Mouse (Mus musculus): Measurements from ENCODE around the gene Tsr3. TPM values are rescaled to one million over a fixed set of nuclear protein-coding genes. Genes with fewer than 3 reads are reported as not detected.
A peak's percentile ranks its signal among the peaks of the same experiment; 100 is the strongest.

Gene Tsr3
- polyA plus RNA-seq, 2 experiments from 2014 or later, result 27.7 to 32.1 TPM

DNA sequence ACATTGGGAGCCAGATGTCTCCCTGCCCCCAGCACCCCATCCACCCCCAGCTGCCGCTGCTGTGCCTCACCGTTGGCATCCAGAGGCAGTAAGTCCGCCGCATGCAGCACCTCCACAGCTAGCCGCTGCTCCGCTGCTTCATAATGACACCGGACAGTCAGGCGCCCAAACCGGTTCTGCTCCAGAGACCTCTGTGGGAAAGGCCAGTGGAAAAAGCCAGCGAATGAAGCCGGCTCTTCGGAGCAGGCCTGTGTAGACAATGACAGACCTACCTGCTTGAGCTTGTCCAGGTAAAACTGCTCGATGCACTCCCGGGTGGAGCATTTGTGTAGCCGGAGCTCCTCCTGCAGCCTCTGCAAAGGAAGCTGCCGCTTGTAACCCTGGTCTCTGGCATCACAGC is 4.3 kb downstream of the Tsr3 start:
- ATAC-seq, result no peak

DNA sequence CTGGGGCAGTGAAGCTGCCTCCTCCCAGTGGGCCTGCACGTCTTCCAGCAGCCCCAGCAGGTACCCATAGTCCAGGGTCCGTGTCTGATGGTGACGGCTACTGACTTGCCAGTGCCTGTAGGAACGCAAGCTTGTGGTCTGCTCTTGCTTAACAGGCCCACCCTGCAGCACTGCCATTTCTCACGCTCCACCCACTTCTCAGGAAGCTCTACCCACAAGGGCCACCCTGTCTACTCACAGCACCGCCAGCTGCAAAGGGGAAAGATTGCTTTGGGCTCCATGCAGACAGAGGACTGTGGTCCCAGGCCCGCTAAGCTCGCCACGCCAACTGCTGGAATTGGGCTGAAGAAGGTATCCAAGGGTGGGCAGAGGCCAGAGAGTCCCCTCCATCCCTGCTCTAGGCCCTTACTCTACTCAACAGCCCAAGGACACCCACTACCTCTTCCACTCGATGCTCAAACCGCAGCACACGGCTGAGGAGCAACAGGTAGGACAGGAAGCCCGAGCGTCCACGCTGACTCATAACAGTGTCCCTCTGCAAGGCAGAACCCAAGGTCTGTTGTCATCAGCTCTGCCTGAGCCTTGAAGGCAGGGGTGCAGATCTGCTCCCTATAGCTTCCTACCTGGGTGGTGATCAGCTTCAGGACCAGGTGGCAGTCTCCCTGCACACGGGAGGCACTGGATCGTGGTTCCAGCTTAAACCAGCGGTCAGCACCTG is 8.2 kb downstream of the Tsr3 start:
- ATAC-seq, result no peak

DNA sequence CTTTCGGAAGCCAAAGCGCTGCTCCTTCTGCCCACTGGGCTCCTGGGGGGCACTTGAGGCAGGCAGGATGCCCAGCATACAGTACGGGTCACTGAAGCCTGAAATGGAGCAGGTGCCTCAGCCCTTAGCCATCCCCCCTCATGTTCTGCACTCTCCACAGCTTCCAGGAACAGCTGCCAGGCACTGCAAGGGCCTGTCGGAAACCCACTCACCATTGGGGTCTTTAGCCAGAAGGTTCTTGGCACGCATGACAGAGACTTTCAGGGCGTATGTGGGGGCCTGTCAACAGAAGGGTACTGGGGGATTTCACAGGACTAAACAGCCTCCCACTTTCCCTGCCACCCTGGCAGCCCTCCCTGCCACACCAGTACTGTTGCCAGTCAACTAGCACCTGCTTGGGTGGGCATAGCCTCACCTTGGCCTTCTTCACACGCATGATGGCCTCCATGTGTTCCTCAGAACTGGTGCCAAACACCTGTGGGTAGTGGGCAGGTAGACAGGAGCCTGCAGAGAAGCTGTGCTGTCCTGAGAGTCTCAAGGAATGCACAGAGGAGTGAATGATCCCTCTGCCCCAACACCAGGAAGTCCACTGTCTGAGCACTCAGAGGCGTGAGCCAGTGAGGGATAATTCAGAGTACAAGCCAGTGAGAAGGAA is 10.3 kb downstream of the Tsr3 start:
- no peak for ATAC-seq

DNA sequence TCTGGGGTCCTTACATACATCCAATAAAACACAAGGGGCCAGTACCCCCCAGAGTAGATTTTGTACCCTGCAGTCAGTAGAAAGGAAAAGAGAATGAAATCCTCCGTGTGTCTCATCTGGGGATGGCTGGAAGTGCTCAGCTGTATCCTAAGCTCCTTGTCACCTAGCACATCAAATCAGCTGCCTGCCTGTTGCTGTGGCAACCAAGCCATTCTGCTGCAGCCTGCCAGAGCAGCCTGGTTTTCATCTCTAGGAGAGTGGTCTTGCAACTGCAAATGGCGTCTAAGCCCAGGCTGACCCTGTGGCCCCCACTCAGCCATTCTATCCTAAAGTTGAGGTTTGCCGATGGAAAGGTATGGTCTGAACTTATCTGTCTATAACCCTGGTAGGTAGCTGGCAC is 12.7 kb downstream of the Tsr3 start:
- no peak for ATAC-seq

DNA sequence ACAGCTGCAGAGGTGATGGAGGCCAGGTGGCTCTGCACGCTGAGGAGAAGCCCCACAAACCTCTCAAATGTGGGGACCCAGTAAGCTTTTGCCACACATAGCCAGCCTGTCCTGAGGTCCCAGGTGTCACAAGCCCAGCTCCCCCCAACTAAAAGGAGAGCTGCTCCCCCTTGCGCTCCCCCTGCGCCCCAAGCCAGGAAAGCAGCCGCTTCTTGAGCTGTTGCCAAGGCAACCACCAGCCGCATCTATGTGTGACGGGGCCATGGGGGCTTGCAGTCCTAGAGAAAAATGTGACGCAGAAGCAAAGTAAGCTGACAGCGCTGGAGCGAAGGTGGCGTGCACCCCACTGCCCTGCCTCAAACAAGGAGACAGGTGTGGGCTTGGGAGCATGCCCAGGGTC is 13.8 kb downstream of the Tsr3 start:
- ATAC-seq, result no peak

DNA sequence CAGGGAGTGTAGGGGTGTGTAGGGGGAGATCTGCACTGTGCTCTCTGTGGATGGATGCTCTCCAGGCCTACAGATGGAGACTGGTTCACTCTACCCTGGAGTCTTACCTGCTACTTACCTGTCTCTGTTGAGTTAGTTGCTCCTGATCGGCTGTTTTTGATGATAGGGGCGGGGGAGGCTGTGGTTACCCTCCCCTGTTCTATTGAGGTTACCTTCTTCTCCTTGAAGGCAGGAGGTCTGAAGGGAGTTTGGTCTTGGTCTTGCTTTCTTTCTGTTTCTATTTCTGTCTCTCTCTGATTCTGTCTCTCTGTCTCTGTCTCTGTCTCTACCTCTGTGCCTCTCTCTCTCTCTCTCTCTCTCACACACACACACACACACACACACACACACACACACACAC is 15.1 kb downstream of the Tsr3 start:
- ATAC-seq, result peak; percentile 53

DNA sequence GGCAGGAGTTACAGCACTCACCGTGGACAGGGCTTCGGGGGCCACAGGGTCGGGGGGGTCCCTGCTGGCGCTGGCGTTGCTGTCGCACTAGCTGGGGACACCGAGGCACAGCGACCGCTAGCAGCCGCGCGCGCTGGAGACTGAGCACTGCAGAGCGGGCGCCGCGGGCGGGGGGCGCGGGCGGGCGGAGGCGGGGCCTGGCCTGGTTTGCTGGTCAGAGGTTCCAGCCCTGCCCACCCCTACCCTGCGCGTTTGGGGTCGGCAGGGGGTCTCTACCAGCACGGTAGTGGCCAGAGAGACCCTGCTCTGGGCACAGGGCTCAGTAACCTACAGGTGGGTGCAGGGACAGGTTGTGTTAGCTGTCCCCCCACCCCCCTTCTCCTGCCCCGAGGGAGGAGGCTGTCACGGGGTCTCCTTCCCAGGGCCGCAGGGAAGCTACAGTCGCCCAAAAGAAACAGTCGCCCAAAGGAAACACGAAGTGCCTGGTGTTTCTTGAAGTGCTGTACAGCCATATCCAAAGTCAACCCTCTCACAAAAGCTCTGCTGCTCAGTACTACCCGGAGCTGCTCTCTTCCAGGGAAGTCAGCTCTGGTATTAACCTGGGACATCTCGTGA is 16.3 kb downstream of the Tsr3 start, which contains the start of gene Baiap3:
Baiap3 (minus strand) TSS at position 225 of the 615 bp plus-strand sequence.
- ATAC-seq, result no peak

DNA sequence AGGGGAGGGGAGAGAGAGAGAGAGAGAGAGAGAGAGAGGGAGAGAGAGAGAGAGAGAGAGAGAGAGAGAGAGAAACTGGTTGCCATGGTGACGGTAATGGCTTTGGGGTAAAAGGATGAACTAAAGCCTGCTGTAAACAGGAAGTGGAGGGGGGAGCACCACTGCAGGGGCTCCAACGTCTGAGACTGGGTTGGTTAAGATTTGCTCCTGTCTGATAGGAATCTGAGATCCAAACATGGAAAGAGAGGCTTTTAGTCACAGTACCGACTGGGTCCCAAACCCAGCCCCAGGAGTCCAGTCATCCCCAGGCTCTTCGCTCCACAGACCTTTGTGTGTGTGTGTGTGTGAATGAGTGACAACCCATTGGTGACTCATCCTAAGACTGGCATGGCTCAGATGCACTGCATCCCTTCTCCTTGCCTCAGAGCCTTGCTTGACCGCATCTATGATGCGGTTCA is 17.9 kb downstream of the Tsr3 start:
- ATAC-seq, result peak; percentile 60

DNA sequence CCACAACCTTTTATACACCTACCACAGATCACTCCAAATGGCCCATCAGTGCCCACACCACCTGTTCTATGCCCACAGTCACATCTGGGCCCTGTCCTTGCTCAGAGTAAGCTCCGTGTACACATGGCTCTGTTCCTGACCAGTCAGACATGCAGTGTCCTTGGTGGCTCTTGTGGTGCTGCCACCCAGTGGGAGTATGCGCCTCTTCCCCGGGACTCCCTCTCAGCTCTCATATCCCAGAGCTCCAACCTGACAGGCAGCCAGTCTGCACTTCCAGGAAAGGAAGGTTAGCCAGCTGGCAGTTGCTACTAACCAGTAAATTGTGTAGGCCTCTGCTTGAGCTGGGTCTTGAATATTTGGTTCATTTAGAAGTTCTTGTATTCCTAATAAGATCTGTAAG is 24.5 kb downstream of the Tsr3 start:
- ATAC-seq, result no peak

DNA sequence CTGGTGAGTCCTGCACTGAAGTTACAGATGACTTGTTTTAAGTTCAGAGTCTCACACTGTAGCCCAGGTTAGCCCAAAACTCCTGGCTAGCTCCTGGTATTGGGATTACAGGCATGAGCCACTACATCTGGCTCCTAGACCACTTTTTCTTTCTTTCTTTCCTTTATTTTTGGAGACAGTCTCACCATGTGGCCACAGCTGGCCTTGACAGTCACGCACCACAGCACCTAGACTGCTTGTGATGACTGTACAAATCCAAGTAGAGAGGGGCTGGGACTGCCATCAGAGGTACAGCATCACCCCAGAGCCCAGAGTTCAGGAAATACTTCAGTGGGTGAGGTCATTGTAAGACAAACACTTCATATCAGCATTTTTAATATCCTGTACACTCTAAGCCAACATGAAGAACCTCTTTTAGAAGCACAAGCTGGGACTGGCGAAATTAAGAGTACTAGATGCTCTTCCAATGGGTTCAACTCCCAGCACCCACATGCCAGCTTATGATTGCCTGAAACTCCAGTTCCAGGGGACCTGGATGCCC is 30.9 kb downstream of the Tsr3 start:
- ATAC-seq, result no peak

DNA sequence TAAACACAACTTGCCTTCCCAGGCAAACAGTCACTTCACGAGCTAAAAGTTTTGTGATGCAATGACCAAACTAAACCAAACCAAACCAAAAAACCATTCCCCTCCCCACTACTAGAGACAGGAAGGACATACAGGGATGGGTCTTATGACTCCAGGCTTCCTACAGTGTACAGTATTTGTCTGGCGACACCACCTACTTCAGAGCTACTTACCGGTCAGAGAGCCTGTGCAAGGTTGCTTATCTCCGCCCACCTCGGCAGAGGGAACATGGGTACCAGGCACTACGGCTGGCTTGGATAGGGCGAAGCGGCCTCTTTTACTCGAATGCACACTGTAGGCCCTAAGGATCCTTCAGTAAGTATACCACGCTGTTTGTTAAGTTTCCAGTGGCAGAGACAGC is 32.4 kb downstream of the Tsr3 start:
- no peak for ATAC-seq

DNA sequence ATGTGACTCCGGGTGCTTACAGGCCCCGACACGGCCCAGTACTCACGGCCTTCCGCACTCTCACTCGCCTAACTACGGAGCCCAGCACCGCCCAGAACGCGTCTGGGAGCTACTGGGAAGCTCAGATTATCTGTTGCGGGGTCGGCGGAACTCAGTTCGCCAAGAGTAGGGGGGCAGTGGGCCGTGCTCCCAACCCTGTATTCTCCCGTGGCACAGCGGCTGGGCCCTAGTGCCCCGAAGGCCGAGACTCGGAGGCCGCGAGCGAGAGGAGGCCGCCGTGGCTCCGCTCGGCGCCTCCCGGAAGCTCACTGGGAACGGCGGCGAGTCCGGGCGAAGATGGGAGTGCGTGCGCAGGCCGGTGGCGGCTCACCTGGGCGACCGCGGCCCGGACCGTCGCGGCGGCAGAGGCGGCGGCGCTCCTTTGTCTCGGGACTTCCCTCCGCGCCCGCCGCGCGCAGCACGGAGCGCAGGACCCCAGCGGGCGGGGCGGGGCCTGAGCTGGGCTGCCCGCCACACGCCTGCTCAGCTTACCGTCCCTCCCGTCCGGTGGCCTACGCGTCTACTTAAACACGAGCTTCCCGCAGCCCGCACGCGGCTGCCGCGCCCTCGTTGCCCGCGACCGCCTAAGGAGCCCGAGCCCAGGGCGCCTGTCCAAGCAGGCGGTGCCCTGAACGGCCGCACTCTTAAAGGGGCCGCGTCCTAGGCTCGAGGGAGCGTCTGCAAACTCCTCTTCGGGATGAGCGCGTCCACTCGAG is 33.2 kb downstream of the Tsr3 start:
- peak; percentile 78 for ATAC-seq

DNA sequence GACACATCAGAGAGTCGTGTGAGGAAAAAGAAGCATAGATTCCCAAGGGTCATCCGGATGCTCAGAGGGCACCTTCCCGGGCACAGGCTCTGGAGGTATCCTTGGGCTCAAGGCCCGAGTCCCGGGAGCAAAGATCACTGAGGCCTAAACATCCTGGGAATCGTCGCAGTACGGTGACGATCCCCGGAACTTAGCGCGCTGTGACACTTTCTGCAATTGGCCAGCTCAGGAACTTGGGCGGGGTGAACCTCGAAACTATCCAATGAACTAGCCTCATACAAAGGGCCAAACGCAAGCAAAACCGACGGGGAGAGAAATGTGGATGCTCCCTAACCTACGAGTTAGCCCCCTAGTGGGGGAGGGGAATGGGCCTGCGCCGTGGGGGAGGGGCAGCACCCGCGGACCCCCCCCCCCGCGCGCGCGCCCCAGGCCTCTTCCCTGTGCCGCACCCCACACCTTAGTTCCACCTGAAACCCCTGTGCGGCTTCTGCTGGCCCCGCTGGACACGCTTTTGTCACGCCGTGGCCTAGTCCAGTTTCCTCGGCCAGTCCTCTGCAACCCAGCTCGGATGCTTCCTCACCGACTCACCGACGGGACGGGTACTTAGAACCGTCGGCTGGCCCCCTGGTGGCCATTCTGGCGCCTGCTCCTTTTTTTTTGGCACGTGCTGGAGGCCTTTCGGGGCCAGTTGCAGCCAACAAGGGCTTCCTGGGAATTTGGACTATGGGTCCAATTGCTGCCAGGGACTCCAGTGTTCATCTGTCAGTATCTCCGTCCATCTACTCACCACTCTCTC is 33.9 kb downstream of the Tsr3 start:
- peak; percentile 61 for ATAC-seq

DNA sequence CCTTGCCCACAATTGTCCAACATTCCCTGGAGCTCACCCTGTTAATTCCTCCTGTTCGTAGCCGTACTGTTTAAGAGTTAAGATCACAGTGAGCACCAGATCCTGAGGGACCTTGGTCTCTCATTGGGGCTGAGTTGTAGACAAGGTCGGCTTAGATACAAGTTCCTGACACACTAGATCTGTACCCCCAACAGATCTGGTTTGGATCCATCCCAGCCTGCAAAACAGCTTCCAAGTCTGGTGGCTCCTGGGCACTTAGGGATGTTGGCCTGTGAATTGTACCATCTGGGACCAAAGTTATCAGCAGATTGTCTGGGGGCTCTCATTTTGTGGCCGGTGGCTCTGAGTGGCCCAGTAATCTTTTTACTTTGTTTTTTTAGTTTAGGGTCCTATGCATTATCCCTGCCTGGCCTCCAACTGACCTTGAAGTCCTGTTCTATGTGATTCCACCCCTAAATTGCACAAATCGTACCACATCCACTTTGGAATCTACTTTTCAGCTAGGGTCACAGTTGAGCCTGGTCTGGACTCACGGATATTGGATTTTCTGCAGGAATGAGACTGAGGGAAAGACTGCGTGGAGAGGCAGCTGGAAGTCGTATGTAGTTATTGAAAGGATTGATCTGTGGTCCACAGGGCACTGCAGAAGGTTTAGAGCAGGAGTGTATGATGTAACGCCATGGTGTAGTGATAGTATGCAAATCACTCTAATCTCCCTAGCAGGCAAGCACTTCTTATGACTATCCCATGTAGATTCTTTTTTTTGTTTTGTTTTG is 34.8 kb downstream of the Tsr3 start, which contains the start of gene Ube2i:
Ube2i (minus strand) TSS at position 52 of the 776 bp plus-strand sequence.
- no peak for ATAC-seq

DNA sequence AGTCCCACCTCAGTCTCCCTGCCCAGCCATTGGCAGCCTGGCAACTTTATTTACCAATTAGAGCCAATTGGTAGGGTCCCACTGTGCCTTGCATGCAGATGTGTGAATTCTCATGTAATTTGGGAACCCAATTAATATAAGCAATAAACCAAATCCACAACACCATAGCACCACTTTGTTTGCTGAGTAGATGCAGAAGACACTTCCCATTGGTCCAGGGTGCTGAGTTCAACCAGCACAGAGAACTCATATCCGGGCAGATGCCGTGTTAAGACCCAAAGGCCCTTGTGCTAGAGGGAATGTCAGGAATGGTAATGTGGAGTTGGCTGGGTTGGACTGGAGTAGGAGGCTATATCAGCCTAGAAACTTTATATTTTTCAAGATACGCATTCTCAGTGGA is 35.9 kb downstream of the Tsr3 start:
- ATAC-seq, result no peak

DNA sequence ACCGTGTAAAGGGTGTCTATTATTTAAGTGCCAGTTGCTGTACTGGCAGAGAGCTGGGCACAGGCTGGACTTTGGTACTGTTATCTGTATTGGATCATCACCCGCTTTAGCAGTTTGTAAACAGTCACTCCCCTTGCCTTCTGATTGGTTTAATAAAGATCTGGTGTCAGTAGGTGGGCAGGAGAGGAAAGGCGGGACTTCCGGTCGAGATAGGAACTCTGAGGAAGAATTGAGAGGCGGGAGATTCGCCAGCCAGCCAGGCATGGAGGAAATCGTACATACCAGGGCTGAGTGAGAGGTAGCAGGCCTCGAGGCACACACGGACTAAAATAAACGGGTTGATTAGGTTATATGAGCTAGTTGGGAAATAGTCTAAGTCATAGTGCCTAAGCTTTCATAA is 42.2 kb downstream of the Tsr3 start:
- ATAC-seq, result no peak

DNA sequence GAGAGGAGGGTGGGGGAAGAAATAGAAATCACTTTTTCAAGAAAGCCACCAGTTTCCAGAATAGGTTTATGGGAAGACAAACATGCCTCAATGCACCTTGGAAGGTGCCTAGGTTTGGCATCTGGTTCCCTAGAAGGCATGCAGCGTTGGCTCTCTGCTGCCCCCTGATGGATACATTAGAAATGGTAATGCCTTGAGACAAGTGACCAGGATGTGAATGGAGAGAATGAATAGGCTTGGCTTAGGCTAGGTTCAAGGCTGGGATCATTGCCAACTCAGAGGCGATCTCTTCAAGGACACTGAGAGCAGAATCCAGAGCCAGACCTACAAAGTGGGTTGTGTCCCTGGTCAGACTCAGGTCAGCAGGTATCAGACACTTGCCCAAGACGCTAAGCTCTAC is 45.1 kb downstream of the Tsr3 start:
- no peak for ATAC-seq

DNA sequence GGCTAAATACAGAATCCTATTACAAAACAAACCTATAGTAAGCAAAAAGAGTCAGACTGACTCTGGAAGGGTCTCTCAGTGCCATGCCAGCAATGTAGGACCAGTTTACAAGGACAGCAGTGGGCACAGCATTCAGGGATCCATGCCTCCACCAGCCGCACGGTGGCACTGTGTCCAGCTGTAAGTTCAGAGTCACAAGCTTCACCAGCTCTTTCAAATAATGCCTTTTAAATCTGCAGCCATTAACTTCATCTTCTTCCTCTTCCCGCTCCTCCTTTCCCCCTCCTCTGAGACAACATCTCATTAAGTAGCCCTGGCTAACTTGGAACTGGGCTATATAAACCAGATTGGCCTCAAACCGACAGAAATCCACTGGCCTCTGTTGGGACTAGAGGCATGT is 48.9 kb downstream of the Tsr3 start:
- no peak for ATAC-seq

DNA sequence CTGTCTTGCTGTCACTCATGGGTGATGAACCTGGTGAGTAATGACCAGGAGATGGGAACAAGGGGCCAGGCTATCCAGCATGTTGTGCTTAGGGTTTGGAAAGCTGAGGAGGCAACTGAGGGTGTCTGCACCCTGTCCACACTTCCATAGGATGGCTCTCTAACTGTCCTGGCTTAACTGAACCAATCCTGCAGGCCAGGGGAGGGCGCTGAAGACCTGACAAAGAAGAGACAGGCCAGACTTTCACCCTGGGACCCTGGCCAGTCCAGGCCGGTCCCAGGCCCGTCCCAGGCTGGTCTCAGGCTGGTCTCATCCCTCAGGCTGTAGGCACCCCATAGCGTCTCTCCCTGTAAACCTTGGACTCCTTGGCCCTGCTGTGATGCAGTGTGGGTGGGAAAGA is 50.4 kb downstream of the Tsr3 start:
- no peak for ATAC-seq
